In the genomic region with DNA sequence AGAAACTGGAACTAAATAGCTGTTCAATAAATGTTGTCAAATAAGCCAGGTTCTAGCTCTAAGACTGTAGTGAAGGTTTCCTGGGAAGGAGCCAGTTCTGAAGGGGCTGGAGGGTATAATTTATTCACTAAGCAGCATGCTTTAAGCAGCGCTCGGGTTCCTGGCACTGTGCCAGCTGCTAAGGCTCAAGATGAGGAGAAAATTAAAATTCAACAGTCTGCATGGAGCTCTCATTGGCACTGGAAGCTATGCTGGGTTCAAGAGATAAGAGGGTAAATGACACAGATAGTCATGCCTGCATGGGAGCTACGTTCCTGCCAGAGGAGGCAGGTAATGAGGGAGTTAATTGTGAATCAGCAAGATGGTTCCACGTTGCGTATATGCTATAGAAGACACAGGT, we compare ENCODE assay signal across 10 mouse cellular contexts. TPM values are rescaled to one million over a fixed set of nuclear protein-coding genes. Genes with fewer than 3 reads are reported as not detected.
A peak's percentile ranks its signal among the peaks of the same experiment; 100 is the strongest.
DNase-seq lines count a peak whose midpoint lies in the region; ATAC-seq lines count a peak whose summit lies in the region.
"Had no signal": no experiment of that assay in that cellular context is flagged by ENCODE, and none has a peak within 500 bp of the region (broad histone marks: within the 10 kb centered on the region; RNA-seq: fewer than 3 reads in every experiment).

No protein-coding gene starts in this region.

- no peak overlapping the region for H3K9ac ChIP-seq in hindbrain, embryonic 13.5 days

- peak; percentile 62; the same call in 1 of the 2 replicates for ATAC-seq in hindbrain, embryonic 13.5 days (ENCODE audit: low FRiP score)
- no peak for ATAC-seq in inflammation-experienced regulatory T-cells, adult 6 months

- H3K4me2 ChIP-seq in hindbrain, embryonic 13.5 days = no peak overlapping the region

- peak; percentile 18 for DNase-seq in gastrocnemius, postnatal 10 days
- no peak for DNase-seq in gastrocnemius, postnatal 14 days
- DNase-seq in brain, adult 2 months (ENCODE audit: low read depth, low spot score) = peak; percentile 85
- peak; percentile 91 for DNase-seq in left cerebral cortex, postnatal 4 days
- no peak for DNase-seq in gastrocnemius, adult 18-20 months (ENCODE audit: low spot score)
- DNase-seq in ovary, postnatal 10 days (ENCODE audit: low spot score) = no peak

- peaks cover 6% of the 10 kb centered on the region; the same call in 1 of the 2 replicates for H3K27me3 ChIP-seq in hindbrain, embryonic 13.5 days

- H3K4me3 ChIP-seq in hindbrain, embryonic 13.5 days = no peak overlapping the region

- 40% methylated on average over 5 of the region's 5 CpGs for WGBS in hindbrain, embryonic 13.5 days

- H3K9me3 ChIP-seq in hindbrain, embryonic 13.5 days = no peaks in the 10 kb centered on the region

- peaks cover 52% of the 10 kb centered on the region for H3K4me1 ChIP-seq in hindbrain, embryonic 13.5 days (replicated peaks)

- H3K36me3 ChIP-seq in hindbrain, embryonic 13.5 days = no peaks in the 10 kb centered on the region

- H3K27ac ChIP-seq in hindbrain, embryonic 13.5 days = peak overlapping the region; percentile 62
- H3K27ac ChIP-seq: macrophage had no signal

- intact Hi-C loops in gastrocnemius, postnatal 14 days (cut with DNase I; ENCODE audit: low total_unique reads) = no loop called here
- intact Hi-C loops in left cerebral cortex, postnatal 4 days (cut with DNase I) = no loop called here

RNA-seq across cellular contexts. Expression of gene Crhr1, which starts 26.3 kb away (rescaled TPM):
- under 1 TPM in 1 of 2 experiments, not detected in 1; 0.12 TPM for total RNA-seq in gastrocnemius, postnatal 10 days (2021)
- total RNA-seq in gastrocnemius, postnatal 14 days (2021) = not detected
- polyA plus RNA-seq in hindbrain, embryonic 13.5 days (2015; fragmentation: Nextera tagmentation; extraction: Ambion mirVana) = 4.9 and 5.3 TPM in 2 replicates
- 10 to 100 TPM; 23.8 to 26.0 TPM for total RNA-seq in left cerebral cortex, postnatal 4 days (2021)
- not detected for total RNA-seq in gastrocnemius, adult 18-20 months (2021)
- polyA plus RNA-seq in inflammation-experienced regulatory T-cells, adult 6 months (2017; shearing (Covaris generic)) = not detected
- total RNA-seq: hematopoietic stem cell, adult 5-6 weeks had no signal
- polyA plus RNA-seq: macrophage had no signal

Comparison
In these comparisons a context has a peak if more than half of its experiments do, and no peak if none do; other contexts are left out.
1. DNase-seq: peak in gastrocnemius, postnatal 10 days (single experiment), brain, adult 2 months (single experiment) and left cerebral cortex, postnatal 4 days (single experiment); none in gastrocnemius, postnatal 14 days (single experiment), gastrocnemius, adult 18-20 months (single experiment) and ovary, postnatal 10 days (single experiment).
2. RNA of gene Crhr1, which starts 26.3 kb away (total RNA-seq): 23.8 to 26.0 TPM in left cerebral cortex, postnatal 4 days; 0.12 TPM in gastrocnemius, postnatal 10 days, not detected in gastrocnemius, postnatal 14 days and not detected in gastrocnemius, adult 18-20 months; every median in the first group is over 10 times any median in the second.